15 mouse cellular contexts compared by ENCODE assay signal in genomic region chr3:146375224-146375657, GRCm38 (mm10). TPM values are rescaled to one million over a fixed set of nuclear protein-coding genes. Genes with fewer than 3 reads are reported as not detected.
A peak's percentile ranks its signal among the peaks of the same experiment; 100 is the strongest.
DNase-seq lines count a peak whose midpoint lies in the region; ATAC-seq lines count a peak whose summit lies in the region.
"Had no signal": no experiment of that assay in that cellular context is flagged by ENCODE, and none has a peak within 500 bp of the region (broad histone marks: within the 10 kb centered on the region; RNA-seq: fewer than 3 reads in every experiment).

No protein-coding gene starts in this region.

- no peak overlapping the region for H3K4me3 ChIP-seq in heart, embryonic 10.5 days
- no peak overlapping the region for H3K4me3 ChIP-seq in midbrain, embryonic 10.5 days
- H3K4me3 ChIP-seq in midbrain, embryonic 13.5 days (replicated peaks): no peak overlapping the region
- H3K4me3 ChIP-seq in forebrain, embryonic 16.5 days (replicated peaks; ENCODE audit: low read length): no peak overlapping the region
- H3K4me3 ChIP-seq: hindbrain, embryonic 15.5 days; left cerebral cortex, adult 2 months had no signal

- H3K36me3 ChIP-seq in heart, embryonic 10.5 days: no peaks in the 10 kb centered on the region
- H3K36me3 ChIP-seq in midbrain, embryonic 10.5 days: no peaks in the 10 kb centered on the region
- H3K36me3 ChIP-seq in midbrain, embryonic 13.5 days: no peaks in the 10 kb centered on the region
- no peaks in the 10 kb centered on the region for H3K36me3 ChIP-seq in forebrain, embryonic 16.5 days (ENCODE audit: control insufficient read depth, insufficient read depth)
- H3K36me3 ChIP-seq: hindbrain, embryonic 15.5 days had no signal

- WGBS in heart, embryonic 10.5 days: 74% methylated on average over 4 of the region's 4 CpGs
- WGBS in midbrain, embryonic 10.5 days: 21% methylated on average over 4 of the region's 4 CpGs
- WGBS in midbrain, embryonic 13.5 days: 20% methylated on average over 4 of the region's 4 CpGs
- WGBS in forebrain, embryonic 16.5 days: 5% methylated on average over 4 of the region's 4 CpGs

- peaks cover 15% of the 10 kb centered on the region; the same call in 1 of the 2 replicates for H3K4me1 ChIP-seq in heart, embryonic 10.5 days
- H3K4me1 ChIP-seq in midbrain, embryonic 10.5 days: peaks cover 43% of the 10 kb centered on the region
- peaks cover 20% of the 10 kb centered on the region for H3K4me1 ChIP-seq in midbrain, embryonic 13.5 days (replicated peaks)
- H3K4me1 ChIP-seq in forebrain, embryonic 16.5 days (replicated peaks; ENCODE audit: control insufficient read depth, insufficient read depth, low read length): peaks cover 11% of the 10 kb centered on the region

- no peak overlapping the region for H3K9ac ChIP-seq in midbrain, embryonic 13.5 days (replicated peaks)
- H3K9ac ChIP-seq in forebrain, embryonic 16.5 days (replicated peaks; ENCODE audit: low read depth, low read length): no peak overlapping the region
- H3K9ac ChIP-seq: hindbrain, embryonic 15.5 days had no signal

- no peak overlapping the region for H3K27ac ChIP-seq in heart, embryonic 10.5 days
- no peak overlapping the region for H3K27ac ChIP-seq in midbrain, embryonic 10.5 days (replicated peaks)
- no peak overlapping the region for H3K27ac ChIP-seq in midbrain, embryonic 13.5 days
- H3K27ac ChIP-seq in forebrain, embryonic 16.5 days (ENCODE audit: low read length): no peak overlapping the region
- H3K27ac ChIP-seq: hindbrain, embryonic 15.5 days; left cerebral cortex, adult 2 months had no signal

- H3K9me3 ChIP-seq in heart, embryonic 10.5 days: no peaks in the 10 kb centered on the region
- no peaks in the 10 kb centered on the region for H3K9me3 ChIP-seq in midbrain, embryonic 10.5 days (replicated peaks)
- H3K9me3 ChIP-seq in midbrain, embryonic 13.5 days: no peaks in the 10 kb centered on the region
- H3K9me3 ChIP-seq in forebrain, embryonic 16.5 days (ENCODE audit: control insufficient read depth, low read length): no peaks in the 10 kb centered on the region
- H3K9me3 ChIP-seq: hindbrain, embryonic 15.5 days had no signal

- ATAC-seq in midbrain, embryonic 13.5 days: no peak
- ATAC-seq in forebrain, embryonic 16.5 days: peak; percentile 79
- no peak for ATAC-seq in cerebellum, adult (ENCODE audit: insufficient number of reproducible peaks, low FRiP score, low TSS enrichment)

- H3K27me3 ChIP-seq in heart, embryonic 10.5 days (ENCODE audit: insufficient read depth, poor library complexity, severe bottlenecking): no peaks in the 10 kb centered on the region
- H3K27me3 ChIP-seq in midbrain, embryonic 10.5 days (ENCODE audit: low read depth, poor library complexity, severe bottlenecking): peaks cover 84% of the 10 kb centered on the region
- H3K27me3 ChIP-seq in midbrain, embryonic 13.5 days: peaks cover 21% of the 10 kb centered on the region
- no peaks in the 10 kb centered on the region for H3K27me3 ChIP-seq in forebrain, embryonic 16.5 days (replicated peaks; ENCODE audit: control insufficient read depth, insufficient read depth, low read length)

- peak; percentile 11 for DNase-seq in heart, embryonic 10.5 days (ENCODE audit: low spot score)
- DNase-seq in heart, adult 9 months (ENCODE audit: low spot score in 2 of 2): no peak
- DNase-seq in midbrain, embryonic 10.5 days (ENCODE audit: low spot score): peak; percentile 36
- peak; percentile 73 for DNase-seq in retina, embryonic 14.5 days (ENCODE audit: low spot score)
- no peak for DNase-seq in adipocyte (ENCODE audit: low spot score)
- DNase-seq: cerebellum, adult 18-20 months; kidney, postnatal 14 days; lung, postnatal 10 days; spleen, adult 18-20 months had no signal

- no peak overlapping the region for H3K4me2 ChIP-seq in midbrain, embryonic 13.5 days (replicated peaks)
- no peak overlapping the region for H3K4me2 ChIP-seq in forebrain, embryonic 16.5 days (ENCODE audit: low read length)
- H3K4me2 ChIP-seq: heart, embryonic 11.5 days; hindbrain, embryonic 15.5 days had no signal

RNA-seq across cellular contexts. Expression of gene Ssx2ip, which starts 29.2 kb away (rescaled TPM):
- 29.8 and 35.8 TPM in 2 replicates for polyA plus RNA-seq in heart, embryonic 10.5 days (2016; fragmentation: Nextera tagmentation; extraction: Ambion mirVana)
- polyA plus RNA-seq in midbrain, embryonic 10.5 days (2016; fragmentation: Nextera tagmentation; extraction: Ambion mirVana): 28.4 and 30.3 TPM in 2 replicates
- 15.5 and 16.4 TPM in 2 replicates for polyA plus RNA-seq in midbrain, embryonic 13.5 days (2015; fragmentation: Nextera tagmentation; extraction: Ambion mirVana)
- 22.5 and 26.1 TPM in 2 replicates for polyA plus RNA-seq in forebrain, embryonic 16.5 days (2015; fragmentation: Nextera tagmentation; extraction: Ambion mirVana)

Comparison
In these comparisons a context has a peak if more than half of its experiments do, and no peak if none do; other contexts are left out.
1. DNase-seq: peak in heart, embryonic 10.5 days (single experiment), midbrain, embryonic 10.5 days (single experiment) and retina, embryonic 14.5 days (single experiment); none in heart, adult 9 months (0 of 2) and adipocyte (single experiment).